Mouse (Mus musculus): Measurements from ENCODE around the gene Ceacam16. TPM values are rescaled to one million over a fixed set of nuclear protein-coding genes. Genes with fewer than 3 reads are reported as not detected.

Gene Ceacam16
- polyA plus RNA-seq (2012; fragmentation: generic; extraction: Trizol): not detected
- long read RNA-seq, experiment 1: 0 reads
- long read RNA-seq, experiment 2: 0 reads

GRCm38 (mm10) chr7:19861199-19861598 is at the start of gene Ceacam16:
Ceacam16 (minus strand) TSS chr7:19861299.
- no peaks in the 10 kb centered on the region for H3K27me3 ChIP-seq (ENCODE audit: control insufficient read depth, insufficient read depth, insufficient read length)
- H3K79me3 ChIP-seq (ENCODE audit: low read depth): no peaks in the 10 kb centered on the region
- no peak within 1 kb of the TSS for H3K4me3 ChIP-seq (ENCODE audit: insufficient read depth, poor library complexity, severe bottlenecking)
- H3ac ChIP-seq (ENCODE audit: control insufficient read depth, insufficient read length, low read depth): no peak within 1 kb of the TSS
- no peaks in the 10 kb centered on the region for H3K79me2 ChIP-seq (ENCODE audit: control insufficient read depth, insufficient read depth)
- no peaks in the 10 kb centered on the region for H3K36me3 ChIP-seq (ENCODE audit: control insufficient read depth, insufficient read depth)
- TF ChIP-seq USF1 (IDR thresholded peaks at IDR 0.05; ENCODE audit: low read depth) (no peak), FOSL1 (IDR thresholded peaks at IDR 0.05; ENCODE audit: insufficient read depth, low read length, poor library complexity, severe bottlenecking) (no peak), CTCF (IDR thresholded peaks at IDR 0.05; ENCODE audit: control insufficient read depth, insufficient read depth, insufficient read length) (no peak), MYOD1 (IDR thresholded peaks at IDR 0.05; ENCODE audit: control insufficient read depth, insufficient read length, low read depth) (no peak), MAX (IDR thresholded peaks at IDR 0.05) (no peak), CEBPB (IDR thresholded peaks at IDR 0.05; ENCODE audit: low read depth) (no peak), MYOG (IDR thresholded peaks at IDR 0.05; ENCODE audit: control insufficient read depth, extremely low read depth, insufficient read length) (no peak)

- TF ChIP-seq CEBPB (IDR thresholded peaks at IDR 0.05; ENCODE audit: low read depth): no peak
- TF ChIP-seq CTCF (IDR thresholded peaks at IDR 0.05; ENCODE audit: control insufficient read depth, insufficient read depth, insufficient read length): peak; percentile 74
- no peaks in the 10 kb centered on the region for H3K79me3 ChIP-seq (ENCODE audit: low read depth)
- H3K36me3 ChIP-seq (ENCODE audit: control insufficient read depth, insufficient read depth): peaks cover 47% of the 10 kb centered on the region
- H3ac ChIP-seq (ENCODE audit: control insufficient read depth, insufficient read length, low read depth): no peak overlapping the region
- H3K79me2 ChIP-seq (ENCODE audit: control insufficient read depth, insufficient read depth): peaks cover 4% of the 10 kb centered on the region
- no peaks in the 10 kb centered on the region for H3K27me3 ChIP-seq (ENCODE audit: control insufficient read depth, insufficient read depth, insufficient read length)
- H3K4me3 ChIP-seq (ENCODE audit: insufficient read depth, poor library complexity, severe bottlenecking): no peak overlapping the region
Measured at GRCm38 (mm10) chr7:19910421-19911291, 49.6 kb upstream of the Ceacam16 start.

GRCm38 (mm10) chr7:19889881-19890280 is 28.8 kb upstream of the Ceacam16 start:
- Histone ChIP-seq H3K79me2 (ENCODE audit: control insufficient read depth, insufficient read depth) (no peaks in the 10 kb centered on the region), H3ac (ENCODE audit: control insufficient read depth, insufficient read length, low read depth) (no peak overlapping the region), H3K27me3 (ENCODE audit: control insufficient read depth, insufficient read depth, insufficient read length) (no peaks in the 10 kb centered on the region), H3K79me3 (ENCODE audit: low read depth) (no peaks in the 10 kb centered on the region), H3K4me3 (ENCODE audit: insufficient read depth, poor library complexity, severe bottlenecking) (no peak overlapping the region), H3K36me3 (ENCODE audit: control insufficient read depth, insufficient read depth) (no peaks in the 10 kb centered on the region)
- TF ChIP-seq MYOD1 (IDR thresholded peaks at IDR 0.05; ENCODE audit: control insufficient read depth, insufficient read length, low read depth) (no peak), FOSL1 (IDR thresholded peaks at IDR 0.05; ENCODE audit: insufficient read depth, low read length, poor library complexity, severe bottlenecking) (no peak), CTCF (IDR thresholded peaks at IDR 0.05; ENCODE audit: control insufficient read depth, insufficient read depth, insufficient read length) (no peak), CEBPB (IDR thresholded peaks at IDR 0.05; ENCODE audit: low read depth) (no peak), MYOG (IDR thresholded peaks at IDR 0.05; ENCODE audit: control insufficient read depth, extremely low read depth, insufficient read length) (no peak), USF1 (IDR thresholded peaks at IDR 0.05; ENCODE audit: low read depth) (no peak), MAX (IDR thresholded peaks at IDR 0.05) (no peak)

GRCm38 (mm10) chr7:19887849-19888248 is 26.8 kb upstream of the Ceacam16 start, which contains the start of gene Ceacam19:
Ceacam19 (minus strand) TSS chr7:19887965.
- H3K27me3 ChIP-seq (ENCODE audit: control insufficient read depth, insufficient read depth, insufficient read length): no peaks in the 10 kb centered on the region
- TF ChIP-seq CTCF (IDR thresholded peaks at IDR 0.05; ENCODE audit: control insufficient read depth, insufficient read depth, insufficient read length): no peak
- no peak for TF ChIP-seq USF1 (IDR thresholded peaks at IDR 0.05; ENCODE audit: low read depth)
- H3K79me2 ChIP-seq (ENCODE audit: control insufficient read depth, insufficient read depth): no peaks in the 10 kb centered on the region
- H3K4me3 ChIP-seq (ENCODE audit: insufficient read depth, poor library complexity, severe bottlenecking): no peak within 1 kb of the TSS
- no peaks in the 10 kb centered on the region for H3K79me3 ChIP-seq (ENCODE audit: low read depth)
- no peaks in the 10 kb centered on the region for H3K36me3 ChIP-seq (ENCODE audit: control insufficient read depth, insufficient read depth)
- H3ac ChIP-seq (ENCODE audit: control insufficient read depth, insufficient read length, low read depth): no peak within 1 kb of the TSS

- Histone ChIP-seq H3ac (ENCODE audit: control insufficient read depth, insufficient read length, low read depth) (no peak overlapping the region), H3K27me3 (ENCODE audit: control insufficient read depth, insufficient read depth, insufficient read length) (no peaks in the 10 kb centered on the region), H3K79me3 (ENCODE audit: low read depth) (no peaks in the 10 kb centered on the region), H3K79me2 (ENCODE audit: control insufficient read depth, insufficient read depth) (no peaks in the 10 kb centered on the region), H3K36me3 (ENCODE audit: control insufficient read depth, insufficient read depth) (no peaks in the 10 kb centered on the region), H3K4me3 (ENCODE audit: insufficient read depth, poor library complexity, severe bottlenecking) (no peak overlapping the region)
- no peak for TF ChIP-seq MYOD1 (IDR thresholded peaks at IDR 0.05; ENCODE audit: control insufficient read depth, insufficient read length, low read depth)
- TF ChIP-seq FOSL1 (IDR thresholded peaks at IDR 0.05; ENCODE audit: insufficient read depth, low read length, poor library complexity, severe bottlenecking): no peak
- no peak for TF ChIP-seq MAX (IDR thresholded peaks at IDR 0.05)
- TF ChIP-seq MYOG (IDR thresholded peaks at IDR 0.05; ENCODE audit: control insufficient read depth, extremely low read depth, insufficient read length): no peak
- no peak for TF ChIP-seq CTCF (IDR thresholded peaks at IDR 0.05; ENCODE audit: control insufficient read depth, insufficient read depth, insufficient read length)
- TF ChIP-seq USF1 (IDR thresholded peaks at IDR 0.05; ENCODE audit: low read depth): no peak
- no peak for TF ChIP-seq CEBPB (IDR thresholded peaks at IDR 0.05; ENCODE audit: low read depth)
Measured at GRCm38 (mm10) chr7:19880754-19881153, 19.7 kb upstream of the Ceacam16 start.
